In genomic region chr10:94153841-94154240, GRCm38 (mm10) we compare ENCODE assay signal across 25 mouse cellular contexts.
"Had no signal": no experiment of that assay in that cellular context is flagged by ENCODE, and none has a peak within 500 bp of the region (broad histone marks: within the 10 kb centered on the region; RNA-seq: fewer than 3 reads in every experiment).

No protein-coding gene starts in this region.

- H3K27me3 ChIP-seq: limb, embryonic 13.5 days; liver, embryonic 13.5 days; megakaryocyte, embryonic 14.5 days; neural tube, embryonic 12.5 days; stomach, embryonic 15.5 days had no signal

- DNase-seq: kidney, adult 18-20 months; kidney, adult 9 months; kidney, postnatal 14 days; kidney, postnatal 4 days; layer of hippocampus, adult 9-11 months; liver; liver, embryonic 13.5 days; lung, embryonic 14.5 days; lung, postnatal 36 days; midbrain, embryonic 14.5 days; right cerebral cortex, adult 18-20 months; right cerebral cortex, postnatal 14 days; right cerebral cortex, postnatal 4 days; spleen, adult 18-20 months; thymus, adult 2 months; thymus, postnatal 14 days; thymus, postnatal 4 days had no signal

- H3K9me3 ChIP-seq: limb, embryonic 10.5 days; limb, embryonic 13.5 days; liver, embryonic 13.5 days; megakaryocyte, embryonic 14.5 days; midbrain, embryonic 10.5 days; neural tube, embryonic 12.5 days; stomach, embryonic 15.5 days had no signal

- H3K4me3 ChIP-seq: limb, embryonic 10.5 days; limb, embryonic 13.5 days; liver, embryonic 13.5 days; megakaryocyte, embryonic 14.5 days; midbrain, embryonic 10.5 days; neural tube, embryonic 12.5 days; stomach, embryonic 15.5 days had no signal

- ATAC-seq: intestine, embryonic 16.5 days; lung, postnatal 0 days had no signal

- H3K9ac ChIP-seq: limb, embryonic 13.5 days; liver, embryonic 13.5 days; lung, embryonic 14.5 days; neural tube, embryonic 12.5 days; stomach, embryonic 15.5 days had no signal

- H3K27ac ChIP-seq: limb, embryonic 10.5 days; limb, embryonic 13.5 days; liver, embryonic 13.5 days; midbrain, embryonic 10.5 days; neural tube, embryonic 12.5 days; stomach, embryonic 15.5 days had no signal

- H3K4me2 ChIP-seq: limb, embryonic 13.5 days; liver, embryonic 13.5 days; lung, embryonic 14.5 days; neural tube, embryonic 12.5 days; stomach, embryonic 15.5 days had no signal
